Mouse (Mus musculus) lung, postnatal 14 days (tissue): ENCODE data around the gene Pkd1l3.

Source experiments
- DNase-seq: peaks from one replicate; pipeline ENCODE4 v3.0.0; 2021

The Pkd1l3 gene

DNA sequence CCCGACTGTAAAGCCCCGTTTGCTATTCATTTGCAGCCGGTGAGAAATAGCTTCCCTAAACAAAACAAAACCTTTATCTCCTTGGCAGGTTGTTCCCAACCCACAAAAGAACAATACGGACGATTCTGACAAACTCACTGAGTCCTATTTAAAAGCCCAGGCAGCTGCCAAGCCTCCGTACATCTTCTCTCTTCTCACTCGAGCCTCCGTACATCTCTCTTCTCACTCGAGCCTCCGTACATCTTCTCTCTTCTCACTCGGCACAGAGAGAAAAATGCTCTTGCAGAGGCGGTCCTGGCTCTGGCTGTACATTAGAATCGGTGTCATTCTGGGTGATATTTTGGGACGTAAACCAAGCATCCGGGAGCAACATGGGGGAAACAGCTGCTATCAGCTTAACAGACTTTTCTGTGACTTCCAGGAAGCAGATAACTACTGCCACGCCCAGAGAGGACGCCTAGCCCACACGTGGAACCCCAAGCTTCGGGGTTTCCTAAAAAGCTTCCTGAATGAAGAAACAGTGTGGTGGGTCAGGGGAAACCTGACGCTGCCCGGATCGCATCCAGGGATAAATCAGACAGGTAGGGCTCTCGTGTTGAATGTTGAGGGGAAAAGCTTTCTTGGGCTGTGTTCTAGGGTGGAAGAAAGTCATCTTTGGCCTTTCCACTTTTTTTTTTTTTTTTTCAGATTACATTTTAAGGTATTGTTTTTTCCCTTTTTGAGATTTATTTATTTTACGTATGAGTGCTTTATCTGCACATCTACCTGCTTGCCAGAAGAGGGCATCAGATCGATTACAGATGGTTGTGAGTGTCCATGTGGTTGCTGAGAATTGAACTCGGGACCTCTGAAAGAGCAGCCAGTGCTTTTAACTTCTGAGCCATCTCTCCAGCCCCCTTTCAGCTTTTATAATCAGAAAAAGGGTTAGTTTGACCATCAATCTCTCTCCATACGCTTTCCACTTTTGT is at the start of gene Pkd1l3:
TSS of gene Pkd1l3 (plus strand) at position 275 of the 968 bp plus-strand sequence.
- no peak for DNase-seq

DNA sequence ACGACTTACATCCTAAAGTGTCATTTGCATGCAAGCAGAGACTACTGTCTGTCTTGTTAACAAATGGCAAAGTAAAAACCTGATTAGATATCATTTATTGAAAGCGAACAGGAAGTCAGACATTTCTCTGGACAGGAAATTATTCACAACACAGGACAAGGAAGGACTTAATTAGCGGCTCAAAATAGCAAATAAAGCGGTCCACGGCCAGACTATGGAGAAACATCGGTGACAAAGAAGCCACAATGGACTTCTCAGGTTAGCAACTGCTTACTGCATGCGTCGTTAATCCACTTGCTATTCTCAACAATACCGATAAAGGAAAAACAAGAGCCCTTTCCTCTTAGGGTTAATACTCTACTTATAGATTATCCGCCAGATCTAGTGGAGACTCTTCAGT is 49.6 kb upstream of the Pkd1l3 start:
- DNase-seq: no peak

DNA sequence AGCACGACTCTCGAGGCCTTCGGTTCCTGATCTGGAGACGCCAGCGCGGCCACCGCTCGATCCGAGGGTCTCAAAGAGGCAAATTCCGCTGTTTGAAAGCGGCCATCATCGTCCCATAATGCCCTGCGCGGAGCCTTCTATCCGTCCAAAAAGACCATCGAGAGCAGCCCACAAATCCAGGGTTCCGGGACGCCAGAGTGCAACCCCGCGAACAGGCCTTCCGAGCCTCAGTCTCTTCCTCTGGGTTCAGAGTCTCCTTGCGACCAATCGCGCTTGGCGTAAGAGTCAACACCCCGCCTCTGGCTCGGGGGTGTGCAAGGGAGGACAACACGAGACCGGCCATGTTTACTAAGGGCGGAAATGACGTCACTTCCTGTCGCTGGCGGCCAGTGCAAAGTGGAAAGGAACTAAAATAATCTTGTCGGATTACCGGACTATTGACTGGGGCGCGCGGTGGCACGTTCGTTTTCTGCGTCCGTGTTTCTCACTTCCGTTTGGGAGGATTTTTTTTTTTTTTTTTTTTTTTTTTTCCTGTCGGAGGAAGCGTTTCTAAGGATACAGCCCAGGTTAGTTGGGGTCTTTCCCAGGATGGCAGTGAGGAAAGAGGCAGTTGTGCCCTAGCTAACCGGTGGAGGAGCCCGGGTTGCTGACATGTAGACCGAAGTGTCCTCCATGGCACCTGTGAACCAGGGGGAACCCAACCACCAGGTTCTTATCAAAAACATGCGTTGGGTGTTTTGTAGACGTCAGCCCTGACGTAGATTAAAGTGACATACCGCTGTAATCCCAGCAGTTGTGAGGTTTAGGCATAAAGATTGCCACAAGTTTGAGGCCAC is 48.6 kb upstream of the Pkd1l3 start, which contains the start of the genes Dhx38 and Txnl4b:
TSS of gene Dhx38 (minus strand) at position 364 of the 836 bp plus-strand sequence.
TSS of gene Txnl4b (plus strand) at position 395 of the 836 bp plus-strand sequence.
- peak; percentile 99 for DNase-seq

DNA sequence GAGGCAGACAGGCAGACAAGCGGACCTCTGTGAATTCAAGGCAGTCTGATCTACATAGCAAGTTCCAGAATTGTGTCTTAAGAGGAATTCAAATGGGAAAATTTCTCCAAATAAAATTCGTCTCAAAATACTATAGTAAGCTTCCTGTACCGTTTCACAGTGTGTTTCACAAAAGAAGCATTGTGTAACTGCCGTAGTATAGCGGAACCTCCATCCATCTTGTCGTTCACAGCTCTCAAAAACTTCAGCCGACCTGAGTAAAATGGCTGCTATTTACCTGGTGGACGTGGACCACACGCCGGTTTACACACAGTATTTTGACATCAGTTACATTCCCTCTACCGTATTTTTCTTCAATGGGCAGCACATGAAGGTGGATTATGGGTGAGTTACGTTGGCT is 43.2 kb upstream of the Pkd1l3 start:
- no peak for DNase-seq

DNA sequence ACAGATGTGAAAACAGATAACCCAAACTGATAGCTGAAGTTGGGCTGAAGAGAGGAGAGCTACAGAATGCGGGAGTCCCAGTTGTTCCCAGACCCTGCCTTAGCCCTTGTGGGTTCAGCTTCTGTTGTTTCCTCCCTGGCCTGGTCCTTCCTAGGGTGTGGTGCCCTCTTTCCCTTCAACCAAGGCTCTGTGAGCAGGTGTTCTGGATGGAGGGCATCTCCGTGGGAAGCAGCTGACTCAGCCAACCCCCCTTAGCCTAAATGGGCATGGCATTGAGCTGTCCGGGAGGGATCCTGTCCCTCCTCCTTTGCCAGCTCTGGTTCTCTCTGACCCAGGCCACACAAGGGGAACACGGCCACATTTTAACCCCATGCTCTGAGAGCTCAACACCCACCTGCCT is 38.0 kb upstream of the Pkd1l3 start:
- DNase-seq: no peak

DNA sequence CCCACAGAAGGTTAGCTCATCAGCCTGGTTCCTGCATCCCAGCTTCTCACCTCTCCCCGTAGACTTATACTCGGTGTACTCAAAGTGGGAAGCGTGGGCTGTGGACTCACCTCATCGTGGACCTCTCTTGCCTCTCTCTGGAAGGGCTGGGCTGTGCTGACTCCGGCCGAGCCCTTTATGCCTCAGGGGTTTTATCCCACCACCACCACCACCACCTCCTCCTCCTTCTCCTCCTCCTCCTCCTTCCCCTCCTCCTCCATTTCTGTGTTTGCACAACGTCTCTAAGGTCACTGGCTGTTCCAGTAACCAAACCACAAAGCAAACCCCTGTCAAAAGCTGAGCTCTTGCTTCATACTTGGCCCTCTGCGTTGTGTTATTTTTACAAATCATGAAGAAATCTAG is 35.4 kb upstream of the Pkd1l3 start, which contains the start of gene Hp:
TSS of gene Hp (minus strand) at position 273 of the 402 bp plus-strand sequence.
- DNase-seq: peak; percentile 46

DNA sequence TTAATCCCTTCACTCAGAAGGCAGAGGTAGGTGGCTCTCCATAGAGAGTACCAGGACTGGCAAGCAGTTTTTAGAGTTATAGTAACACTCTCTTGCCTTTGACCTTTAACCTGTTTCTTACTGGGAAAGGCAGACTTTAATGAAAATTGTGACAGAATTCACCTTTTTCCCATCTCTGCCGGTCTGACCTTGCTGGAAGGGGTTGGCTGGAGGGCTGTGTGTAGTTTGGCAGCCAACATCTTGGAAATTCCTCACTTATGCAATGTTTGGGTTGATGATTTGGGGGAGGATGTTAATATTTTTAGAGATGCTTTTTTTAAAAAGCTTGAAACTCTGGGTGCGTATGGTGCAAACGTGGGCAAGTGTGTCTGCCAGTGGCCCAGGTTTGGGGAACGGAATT is 30.0 kb upstream of the Pkd1l3 start:
- no peak for DNase-seq

DNA sequence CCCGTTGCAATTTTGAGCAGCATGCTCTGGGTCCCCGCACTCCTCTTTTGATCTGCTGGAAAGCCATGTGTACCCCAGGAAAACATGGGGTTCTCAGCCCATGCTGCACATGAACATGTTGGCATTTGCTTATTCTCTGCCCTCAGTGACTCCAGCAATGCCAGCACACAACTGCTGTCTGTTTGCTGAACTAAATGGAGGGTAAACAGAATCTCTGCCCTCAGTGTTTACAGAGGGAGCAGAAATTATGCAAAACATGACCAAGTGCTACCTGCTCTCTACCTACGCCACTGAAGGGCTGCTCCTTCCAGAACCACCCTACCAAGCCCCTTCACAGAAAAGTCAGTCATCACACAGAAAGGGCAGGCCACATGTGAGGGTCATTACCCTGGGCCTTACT is 29.5 kb upstream of the Pkd1l3 start:
- DNase-seq: no peak

DNA sequence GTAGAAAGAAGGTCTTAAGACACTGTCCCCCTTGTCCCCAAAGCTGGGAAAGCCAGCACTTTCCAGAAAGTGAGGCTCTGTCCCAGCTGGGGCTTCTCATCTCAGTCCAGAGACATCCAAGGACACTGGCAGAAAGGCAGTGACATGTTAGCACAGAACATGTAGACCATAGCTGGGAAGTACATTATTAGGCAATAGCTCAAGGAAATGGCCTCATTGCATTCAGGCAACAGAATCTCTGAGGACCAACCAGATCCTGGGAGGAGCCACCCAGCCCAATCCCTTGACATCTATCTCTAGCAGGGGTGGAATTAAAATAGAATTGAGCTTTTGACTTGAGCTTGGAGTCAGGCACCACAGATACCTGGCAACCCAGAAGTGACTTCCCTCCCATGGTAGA is 28.7 kb upstream of the Pkd1l3 start:
- DNase-seq: no peak

DNA sequence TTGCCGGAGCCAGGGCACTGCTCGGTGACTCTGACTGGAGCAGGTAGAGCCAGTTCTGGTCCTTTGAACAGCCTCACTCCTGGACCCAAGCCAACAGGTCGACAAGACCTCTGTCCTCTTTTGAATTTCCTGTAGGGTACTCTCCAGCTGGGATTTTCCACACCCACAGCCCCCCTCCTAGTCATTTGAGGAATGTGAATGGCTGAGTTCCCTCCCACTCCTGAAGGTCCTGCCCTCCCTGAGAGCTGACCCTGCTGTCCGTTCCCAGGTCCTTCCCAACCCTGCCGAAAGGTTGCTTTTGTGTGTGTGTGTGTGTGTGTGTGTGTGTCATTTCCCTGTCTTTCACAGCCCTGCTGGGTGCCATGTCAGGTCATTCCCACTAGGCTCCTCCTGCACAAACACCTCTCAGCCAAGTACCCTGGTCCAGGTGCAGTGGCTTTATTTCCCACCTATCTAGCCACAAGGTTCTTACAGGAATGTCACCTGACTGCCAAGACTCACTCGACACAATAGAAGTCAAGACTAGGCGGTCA is 27.3 kb upstream of the Pkd1l3 start:
- DNase-seq: peak; percentile 80

DNA sequence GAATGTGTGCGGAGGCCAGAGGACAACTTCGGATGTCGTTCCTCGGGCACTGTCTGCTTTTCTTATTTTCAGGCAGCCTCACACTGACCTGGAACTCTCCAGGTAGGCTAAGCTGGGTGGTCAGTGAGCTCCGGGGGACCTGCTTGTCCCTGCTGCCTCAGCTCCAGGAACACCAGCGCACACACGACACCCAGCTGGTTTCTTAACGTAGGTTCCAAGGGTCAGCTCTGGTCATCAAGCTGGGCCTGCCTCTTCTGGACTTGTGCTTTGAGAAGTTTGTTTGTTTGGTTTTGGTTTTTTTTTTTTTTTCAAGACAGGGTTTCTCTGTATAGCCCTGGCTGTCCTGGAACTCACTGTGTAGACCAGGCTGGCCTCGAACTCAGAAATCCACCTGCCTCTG is 23.4 kb upstream of the Pkd1l3 start:
- DNase-seq: no peak

DNA sequence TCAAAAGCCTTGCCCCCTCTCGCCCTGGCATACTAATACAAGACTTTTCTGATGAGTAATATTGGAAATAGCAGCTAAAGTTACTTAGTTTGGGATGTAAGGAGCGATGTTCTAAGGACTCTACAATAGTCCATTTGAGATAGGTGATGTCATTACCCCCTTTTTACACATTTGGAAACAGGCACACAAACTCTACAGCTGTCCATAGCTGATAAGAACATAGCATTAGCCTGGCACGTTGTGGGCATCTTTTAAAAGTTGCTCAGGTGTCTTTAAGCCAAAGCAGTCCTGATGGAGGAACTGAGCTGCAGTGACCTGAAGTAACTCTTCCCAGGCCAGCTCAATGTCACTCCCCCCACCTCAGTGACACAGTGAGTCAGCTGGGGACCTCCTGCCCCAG is 22.9 kb upstream of the Pkd1l3 start:
- no peak for DNase-seq

DNA sequence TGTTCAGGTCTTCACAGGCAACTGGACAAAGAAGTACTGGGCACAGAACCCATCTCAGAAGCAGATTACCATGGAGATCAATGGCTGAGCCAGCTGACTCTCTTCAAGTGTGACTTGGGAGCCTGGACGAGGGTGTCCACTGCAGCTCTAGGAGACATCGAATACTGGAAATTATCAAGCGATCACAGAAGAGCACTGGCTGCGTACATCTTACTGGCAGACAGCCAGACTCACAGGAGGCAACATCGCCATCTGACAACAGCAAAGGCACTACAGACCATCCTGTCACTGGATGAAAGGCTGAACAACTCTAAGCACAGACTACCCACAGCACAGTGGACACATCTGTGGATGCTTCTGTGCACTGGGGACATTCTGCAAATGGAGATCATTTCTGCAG is 22.2 kb upstream of the Pkd1l3 start:
- DNase-seq: no peak

DNA sequence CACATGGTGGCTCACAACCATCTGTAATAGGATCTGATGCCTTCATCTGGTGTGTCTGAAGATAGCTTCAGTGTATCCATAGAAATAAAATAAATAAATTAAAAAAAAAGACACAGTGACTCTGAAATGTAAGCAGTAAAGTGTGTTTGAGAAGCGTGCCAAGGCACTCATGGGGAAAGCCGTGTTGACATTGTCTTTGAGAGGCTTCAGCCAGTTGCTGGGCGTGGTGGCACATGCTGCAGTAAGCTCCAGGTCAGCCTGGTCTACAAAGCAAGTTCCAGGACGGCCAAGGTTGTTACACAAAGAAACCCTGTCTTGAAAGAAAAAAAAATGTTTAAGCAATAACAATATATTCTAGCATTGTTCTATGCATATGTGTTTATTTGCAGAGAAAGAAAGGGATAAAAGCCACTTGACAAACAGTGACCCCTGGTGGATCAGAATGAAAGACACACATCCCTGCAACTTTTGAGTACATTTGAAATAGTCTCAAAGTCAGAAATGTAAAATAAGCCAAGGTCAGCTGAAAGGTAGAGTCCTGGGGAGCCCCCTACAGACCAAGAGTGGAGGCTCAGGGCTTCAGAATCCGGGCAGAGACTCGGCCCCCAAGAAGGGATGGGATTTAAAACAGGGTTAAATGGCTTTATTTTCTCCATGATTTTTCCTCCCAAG is 21.1 kb upstream of the Pkd1l3 start:
- DNase-seq: peak; percentile 33

DNA sequence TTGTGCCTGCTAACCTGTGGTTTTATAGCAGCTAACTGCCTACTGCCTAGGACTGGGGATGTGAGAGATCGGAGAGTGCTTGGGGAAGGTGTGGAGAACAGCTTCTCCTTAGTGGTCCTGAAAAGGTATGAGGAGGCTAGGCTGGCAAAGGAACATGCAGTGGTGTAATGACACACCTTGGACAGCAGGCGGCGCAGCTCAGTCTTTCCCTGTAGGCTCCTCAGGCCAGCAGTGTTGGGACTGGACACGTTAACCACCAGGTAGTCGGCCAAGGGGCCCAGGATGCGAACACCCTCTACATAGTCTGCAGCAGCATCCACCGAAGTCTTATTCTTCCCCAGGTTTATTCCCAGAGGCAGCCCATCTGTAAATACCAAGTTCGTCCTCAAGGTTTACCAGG is 18.5 kb upstream of the Pkd1l3 start:
- DNase-seq: peak; percentile 67

DNA sequence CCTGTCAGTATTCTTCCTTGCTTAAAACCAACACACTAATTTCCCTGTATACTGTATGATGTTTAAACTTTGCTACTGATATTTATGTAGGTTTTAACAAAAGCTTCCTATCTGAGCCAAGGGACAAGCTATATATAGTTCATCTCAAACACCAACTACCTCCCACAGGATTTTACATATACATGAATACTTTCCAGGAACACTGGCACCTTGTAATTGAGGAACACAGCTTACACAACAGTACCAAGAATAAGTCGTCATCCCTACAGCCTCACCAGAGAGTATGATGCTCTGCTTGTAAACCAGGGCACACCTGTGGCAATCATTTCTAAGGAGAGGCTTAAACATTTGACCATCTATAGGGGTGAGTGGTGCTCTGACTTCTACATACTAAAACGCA is 7.6 kb upstream of the Pkd1l3 start:
- DNase-seq: no peak

DNA sequence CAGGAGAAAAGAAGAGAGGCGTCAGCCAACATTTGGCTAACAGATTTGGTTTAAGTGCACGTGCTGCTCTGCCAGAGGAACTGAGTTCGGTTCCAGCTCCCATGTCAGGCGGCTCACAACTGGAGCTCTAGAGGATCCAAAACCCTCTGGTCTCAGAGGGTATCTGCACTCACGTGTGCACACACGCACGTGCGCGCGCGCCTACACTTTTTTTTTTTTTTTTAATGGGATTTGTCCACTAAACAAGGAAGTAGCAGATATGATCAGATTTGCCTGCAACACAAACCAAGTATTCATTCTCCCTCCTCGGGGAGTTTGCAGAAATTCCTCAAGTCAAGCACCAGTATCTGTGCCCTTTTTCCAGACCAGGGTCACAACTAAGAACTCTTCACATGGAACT is 6.7 kb upstream of the Pkd1l3 start:
- no peak for DNase-seq

DNA sequence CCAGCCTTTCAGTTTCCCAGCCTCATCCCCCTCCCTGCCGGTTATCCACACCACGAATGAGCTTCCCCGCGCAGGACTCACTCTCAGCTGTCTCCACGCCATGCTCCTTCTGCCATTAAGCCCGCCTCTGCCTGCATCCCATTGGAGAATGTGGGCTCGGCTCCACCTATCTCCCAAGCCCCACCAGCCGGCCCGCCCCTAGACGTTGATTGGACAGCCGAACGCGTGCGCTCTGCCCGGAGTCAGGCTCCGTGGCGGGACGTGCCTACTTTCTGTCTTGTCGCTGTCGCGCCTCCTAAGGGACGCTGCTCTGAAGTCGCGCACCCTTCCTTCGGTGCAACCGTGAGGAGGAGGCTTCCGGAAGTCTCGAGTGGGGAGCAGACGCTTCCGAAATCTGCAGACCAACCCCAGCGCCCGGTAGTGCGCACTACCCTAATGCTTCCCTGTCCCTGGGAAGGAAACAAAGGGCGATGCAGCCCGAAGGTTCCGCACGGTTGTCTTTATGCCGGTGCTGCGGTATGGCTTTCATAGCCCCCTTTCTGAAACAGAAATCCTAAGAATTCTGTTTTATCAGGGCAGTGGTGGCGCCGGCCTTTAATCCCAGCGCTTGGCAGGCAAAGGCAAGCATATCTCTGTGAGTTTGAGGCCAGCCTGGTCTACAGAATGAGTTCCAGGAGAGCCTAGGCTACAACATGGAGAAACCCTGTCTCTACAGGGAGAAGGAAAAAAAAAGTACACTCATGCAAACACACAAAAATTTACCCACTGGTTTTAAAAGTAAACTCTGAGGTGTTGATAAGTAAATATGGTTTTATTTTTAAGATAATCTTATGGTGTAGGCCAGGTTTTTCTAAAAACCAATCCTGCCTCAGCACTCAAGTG is 5.8 kb upstream of the Pkd1l3 start, which contains the start of gene Dhodh:
TSS of gene Dhodh (minus strand) at position 403 of the 882 bp plus-strand sequence.
- peak; percentile 95 for DNase-seq

DNA sequence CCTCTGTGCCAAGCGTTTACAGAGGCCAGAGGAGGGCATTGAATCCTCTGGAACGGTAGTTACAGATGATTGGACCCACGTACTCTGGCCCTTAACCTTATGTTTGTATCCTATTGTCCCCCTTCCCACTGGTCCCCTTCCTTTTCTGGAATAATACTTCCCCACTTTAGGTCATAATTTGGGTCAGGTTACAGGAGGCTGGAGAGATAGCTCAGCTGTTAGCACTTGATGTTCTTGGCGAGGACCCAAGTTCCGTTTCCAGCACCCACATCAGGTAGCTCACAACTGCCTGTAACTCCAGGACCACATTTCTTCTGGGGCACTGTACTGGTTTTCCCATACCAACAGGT is 5.2 kb upstream of the Pkd1l3 start:
- DNase-seq: no peak

DNA sequence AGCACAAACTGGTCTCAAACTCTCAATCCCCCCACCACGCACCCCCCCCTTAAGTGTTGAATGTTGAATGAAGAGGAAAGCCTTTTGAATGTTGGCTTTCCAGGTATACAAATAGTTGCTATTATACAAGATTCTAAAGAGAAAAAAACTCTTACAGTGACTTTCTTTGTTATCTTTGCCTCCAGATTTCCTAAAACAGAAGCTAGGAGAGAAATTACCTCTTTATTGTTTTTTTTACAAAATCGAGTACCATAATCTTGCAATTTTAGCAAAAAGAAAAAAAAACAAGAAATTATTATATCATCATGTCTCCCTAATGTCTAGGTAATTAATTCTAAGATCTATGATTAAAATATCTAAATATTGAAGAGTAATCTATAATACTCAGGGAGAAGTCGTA is 1.3 kb downstream of the Pkd1l3 start:
- DNase-seq: no peak

DNA sequence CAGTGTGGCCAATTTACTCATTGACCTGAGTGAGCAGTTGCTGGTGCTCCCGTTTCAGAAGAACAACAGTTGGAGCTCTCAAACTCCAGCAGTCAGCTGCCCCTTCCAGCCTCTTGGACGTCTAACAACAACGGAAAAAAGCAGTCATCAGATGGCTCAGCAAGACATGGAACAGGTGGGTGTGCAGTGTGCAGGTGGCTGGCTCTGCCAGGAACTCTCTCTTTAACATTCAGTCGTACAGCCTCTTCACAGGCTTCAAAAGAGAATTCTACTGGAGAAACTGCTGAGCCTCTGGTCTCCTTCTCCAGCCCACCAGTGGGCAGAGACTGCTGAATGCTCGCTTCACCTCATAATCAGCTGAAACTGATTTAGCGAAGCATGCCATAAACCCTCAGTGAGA is 14.3 kb downstream of the Pkd1l3 start:
- no peak for DNase-seq

DNA sequence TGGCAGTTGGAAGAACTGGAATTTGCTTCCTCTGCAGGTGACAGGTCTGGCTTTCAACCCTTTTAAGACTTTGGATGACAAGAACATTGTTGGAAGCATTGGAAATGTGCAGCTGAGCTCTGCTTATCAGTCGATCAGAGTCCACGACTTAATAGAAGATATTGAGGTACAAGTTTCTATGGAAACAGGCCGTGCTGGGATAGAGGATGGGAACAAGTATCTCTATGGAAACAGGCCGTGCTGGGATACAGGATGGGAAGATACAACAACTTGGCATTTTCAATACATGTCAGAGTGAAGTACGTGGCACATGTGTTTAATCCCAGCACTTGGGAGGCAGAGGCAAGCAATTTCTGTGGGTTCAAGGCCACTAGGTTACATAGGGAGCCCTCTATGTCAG is 18.2 kb downstream of the Pkd1l3 start:
- DNase-seq: no peak
